Mouse (Mus musculus): ENCODE results near the gene D930020B18Rik. TPM values are rescaled to one million over a fixed set of nuclear protein-coding genes. Genes with fewer than 3 reads are reported as not detected.

The D930020B18Rik gene
- polyA plus RNA-seq, 1 experiment, result not detected

- no peaks in the 10 kb centered on the region for H3K36me3 ChIP-seq (ENCODE audit: control insufficient read depth, insufficient read depth, low read length)
- TF ChIP-seq CTCF (IDR thresholded peaks at IDR 0.05; ENCODE audit: extremely low read depth, insufficient read depth, insufficient read length, insufficient replicate concordance) (peak; percentile 13; the same call in 1 of the 2 replicates), POLR2A (IDR thresholded peaks at IDR 0.05; ENCODE audit: low read depth, low read length) (no peak)
- no peaks in the 10 kb centered on the region for H3K4me1 ChIP-seq (ENCODE audit: control insufficient read depth, insufficient read depth, insufficient read length)
- DNase-seq (ENCODE audit: low read depth in 1 of 2, low spot score in 2 of 2), result peak; percentile 22 to 23
- no peaks in the 10 kb centered on the region for H3K27me3 ChIP-seq (ENCODE audit: control insufficient read depth, insufficient read depth, low read length)
- no peak overlapping the region for H3K27ac ChIP-seq (ENCODE audit: insufficient read depth, low read length)
- WGBS, result 22% methylated on average over 11 of the region's 11 CpGs
- H3K4me3 ChIP-seq (ENCODE audit: extremely low read depth, insufficient read depth, insufficient read length), result no peak overlapping the region
Measured at GRCm38 (mm10) chr10:121701296-121702248, 60.2 kb downstream of the D930020B18Rik start.

- no peak overlapping the region for H3K27ac ChIP-seq (ENCODE audit: insufficient read depth, low read length)
- no peaks in the 10 kb centered on the region for H3K4me1 ChIP-seq (ENCODE audit: control insufficient read depth, insufficient read depth, insufficient read length)
- H3K36me3 ChIP-seq (ENCODE audit: control insufficient read depth, insufficient read depth, low read length), result no peaks in the 10 kb centered on the region
- 83% methylated on average over 6 of the region's 6 CpGs for WGBS
- DNase-seq (ENCODE audit: low read depth in 1 of 2, low spot score in 2 of 2), result no peak
- no peak overlapping the region for H3K4me3 ChIP-seq (ENCODE audit: extremely low read depth, insufficient read depth, insufficient read length)
- no peak for TF ChIP-seq POLR2A (IDR thresholded peaks at IDR 0.05; ENCODE audit: low read depth, low read length)
- no peak for TF ChIP-seq CTCF (IDR thresholded peaks at IDR 0.05; ENCODE audit: extremely low read depth, insufficient read depth, insufficient read length, insufficient replicate concordance)
- H3K27me3 ChIP-seq (ENCODE audit: control insufficient read depth, insufficient read depth, low read length), result no peaks in the 10 kb centered on the region
Measured at GRCm38 (mm10) chr10:121703619-121704018, 62.2 kb downstream of the D930020B18Rik start.

DNA sequence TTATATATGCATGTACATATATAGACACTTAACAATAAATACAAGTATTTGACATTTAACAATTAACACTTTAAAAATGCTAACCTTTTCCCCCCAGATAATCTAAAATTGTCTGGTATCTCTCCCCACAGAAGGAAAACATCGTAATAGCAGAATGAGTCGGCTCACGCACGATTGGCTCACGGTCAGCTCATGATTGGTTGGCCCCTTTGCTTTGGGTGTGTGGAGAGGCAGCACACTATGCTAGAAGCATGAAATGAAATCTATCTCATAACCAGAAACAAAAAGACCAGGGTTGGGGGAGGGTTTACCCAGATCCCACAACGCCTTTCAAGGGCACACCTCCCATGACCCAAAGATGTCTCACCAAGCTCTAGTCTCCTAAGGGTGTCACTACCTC is 63.5 kb downstream of the D930020B18Rik start:
- DNase-seq (ENCODE audit: low read depth in 1 of 2, low spot score in 2 of 2), result no peak
- H3K36me3 ChIP-seq (ENCODE audit: control insufficient read depth, insufficient read depth, low read length), result no peaks in the 10 kb centered on the region
- no peak for TF ChIP-seq CTCF (IDR thresholded peaks at IDR 0.05; ENCODE audit: extremely low read depth, insufficient read depth, insufficient read length, insufficient replicate concordance)
- TF ChIP-seq POLR2A (IDR thresholded peaks at IDR 0.05; ENCODE audit: low read depth, low read length), result no peak
- WGBS, result 88% methylated on average over 6 of the region's 6 CpGs
- no peak overlapping the region for H3K4me3 ChIP-seq (ENCODE audit: extremely low read depth, insufficient read depth, insufficient read length)
- H3K4me1 ChIP-seq (ENCODE audit: control insufficient read depth, insufficient read depth, insufficient read length), result no peaks in the 10 kb centered on the region
- no peak overlapping the region for H3K27ac ChIP-seq (ENCODE audit: insufficient read depth, low read length)
- no peaks in the 10 kb centered on the region for H3K27me3 ChIP-seq (ENCODE audit: control insufficient read depth, insufficient read depth, low read length)

DNA sequence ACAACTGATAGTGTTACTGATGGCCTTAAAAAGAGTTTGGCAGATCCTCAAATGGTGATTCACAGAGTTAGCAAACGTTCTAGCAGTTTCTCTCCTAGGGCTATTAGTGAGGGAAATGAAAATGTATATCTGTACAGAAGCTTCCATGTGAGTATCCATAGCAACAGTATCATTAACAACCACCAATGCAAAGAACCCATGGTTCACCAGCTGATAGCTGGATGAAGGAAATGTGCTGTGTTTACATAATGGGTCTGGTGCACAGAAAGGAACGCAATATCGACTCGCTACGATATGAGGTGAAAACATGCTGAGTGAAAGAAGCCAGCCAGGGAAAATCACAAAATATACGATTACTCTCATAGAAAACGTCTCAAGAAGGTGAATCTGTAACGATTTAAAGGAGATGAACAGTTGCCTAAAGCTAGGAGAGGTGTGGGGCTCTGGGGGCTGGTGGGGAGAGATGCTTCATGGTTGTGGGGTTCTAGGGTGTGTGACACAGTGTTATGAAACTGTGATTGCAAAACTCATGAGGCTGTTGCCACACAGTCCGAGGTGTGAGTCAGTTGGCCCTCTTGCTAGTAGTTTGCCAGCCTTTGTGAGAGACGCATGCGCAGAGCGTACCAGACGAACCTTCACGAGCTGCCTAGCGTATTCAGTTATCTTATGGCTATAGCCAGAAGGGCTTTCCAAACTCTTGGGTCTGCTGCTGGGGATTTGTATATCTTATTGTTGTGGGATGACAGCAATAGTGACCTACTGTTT is 64.2 kb downstream of the D930020B18Rik start:
- DNase-seq (ENCODE audit: low read depth in 1 of 2, low spot score in 2 of 2), result no peak

DNA sequence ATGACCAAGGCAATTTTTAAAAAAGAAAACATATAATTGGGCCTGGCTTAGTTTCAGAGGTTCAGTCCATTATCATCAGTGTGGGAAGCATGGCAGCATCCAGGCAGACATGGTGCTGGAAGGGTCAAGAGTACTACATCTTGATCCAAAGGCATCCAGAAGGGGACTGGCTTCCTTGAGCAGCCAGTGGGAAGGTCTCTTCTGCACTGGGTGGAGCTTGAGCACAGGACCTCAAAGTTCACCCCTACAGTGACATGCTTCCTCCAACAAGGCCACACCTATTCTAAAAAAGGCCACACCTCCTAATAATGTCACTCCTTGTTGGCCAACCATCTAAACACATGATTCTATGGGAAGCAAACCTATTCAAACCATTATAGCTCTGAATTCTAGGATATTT is 75.5 kb downstream of the D930020B18Rik start:
- Histone ChIP-seq H3K4me1 (ENCODE audit: control insufficient read depth, insufficient read depth, insufficient read length) (no peaks in the 10 kb centered on the region), H3K4me3 (ENCODE audit: extremely low read depth, insufficient read depth, insufficient read length) (no peak overlapping the region), H3K27ac (ENCODE audit: insufficient read depth, low read length) (no peak overlapping the region), H3K36me3 (ENCODE audit: control insufficient read depth, insufficient read depth, low read length) (no peaks in the 10 kb centered on the region), H3K27me3 (ENCODE audit: control insufficient read depth, insufficient read depth, low read length) (no peaks in the 10 kb centered on the region)
- DNase-seq (ENCODE audit: low read depth in 1 of 2, low spot score in 2 of 2), result no peak
- TF ChIP-seq CTCF (IDR thresholded peaks at IDR 0.05; ENCODE audit: extremely low read depth, insufficient read depth, insufficient read length, insufficient replicate concordance) (no peak), POLR2A (IDR thresholded peaks at IDR 0.05; ENCODE audit: low read depth, low read length) (no peak)

More for the DNA sequence above, 64.2 kb downstream of the D930020B18Rik start:
- no peaks in the 10 kb centered on the region for H3K4me1 ChIP-seq (ENCODE audit: control insufficient read depth, insufficient read depth, insufficient read length)
- no peak for TF ChIP-seq POLR2A (IDR thresholded peaks at IDR 0.05; ENCODE audit: low read depth, low read length)
- TF ChIP-seq CTCF (IDR thresholded peaks at IDR 0.05; ENCODE audit: extremely low read depth, insufficient read depth, insufficient read length, insufficient replicate concordance), result no peak
- WGBS, result 88% methylated on average over 15 of the region's 15 CpGs
- no peak overlapping the region for H3K27ac ChIP-seq (ENCODE audit: insufficient read depth, low read length)
- no peaks in the 10 kb centered on the region for H3K36me3 ChIP-seq (ENCODE audit: control insufficient read depth, insufficient read depth, low read length)
- H3K4me3 ChIP-seq (ENCODE audit: extremely low read depth, insufficient read depth, insufficient read length), result no peak overlapping the region
- no peaks in the 10 kb centered on the region for H3K27me3 ChIP-seq (ENCODE audit: control insufficient read depth, insufficient read depth, low read length)

GRCm38 (mm10) chr10:121718896-121719585 is 77.7 kb downstream of the D930020B18Rik start:
- H3K36me3 ChIP-seq (ENCODE audit: control insufficient read depth, insufficient read depth, low read length), result no peaks in the 10 kb centered on the region
- no peak for DNase-seq (ENCODE audit: low read depth in 1 of 2, low spot score in 2 of 2)
- TF ChIP-seq POLR2A (IDR thresholded peaks at IDR 0.05; ENCODE audit: low read depth, low read length), result no peak
- no peak for TF ChIP-seq CTCF (IDR thresholded peaks at IDR 0.05; ENCODE audit: extremely low read depth, insufficient read depth, insufficient read length, insufficient replicate concordance)
- no peak overlapping the region for H3K27ac ChIP-seq (ENCODE audit: insufficient read depth, low read length)
- WGBS, result 95% methylated on average over 18 of the region's 18 CpGs
- no peaks in the 10 kb centered on the region for H3K4me1 ChIP-seq (ENCODE audit: control insufficient read depth, insufficient read depth, insufficient read length)
- no peaks in the 10 kb centered on the region for H3K27me3 ChIP-seq (ENCODE audit: control insufficient read depth, insufficient read depth, low read length)
- no peak overlapping the region for H3K4me3 ChIP-seq (ENCODE audit: extremely low read depth, insufficient read depth, insufficient read length)
